Mouse (Mus musculus) small intestine, adult 2 months (tissue): Measurements from ENCODE around the gene Arap1.

Experiments used
- CTCF ChIP-seq: fragments of 200-500 bp; IDR thresholded peaks from 2 replicates; pipeline ENCODE4 v1.5.1; 2012; ENCODE audit warnings: low read depth, mild to moderate bottlenecking, control low read depth, inconsistent platforms, low read length, moderate library complexity, mixed read lengths; ENCODE audit not compliant: insufficient replicate concordance, insufficient read length; ENCODE audit errors: extremely low read depth
- POLR2A ChIP-seq: fragments of 200-500 bp; IDR thresholded peaks from 2 replicates; pipeline ENCODE4 v1.6.1; 2012; ENCODE audit warnings: low read depth, mild to moderate bottlenecking, control low read depth, inconsistent platforms, low read length, moderate library complexity

DNA sequence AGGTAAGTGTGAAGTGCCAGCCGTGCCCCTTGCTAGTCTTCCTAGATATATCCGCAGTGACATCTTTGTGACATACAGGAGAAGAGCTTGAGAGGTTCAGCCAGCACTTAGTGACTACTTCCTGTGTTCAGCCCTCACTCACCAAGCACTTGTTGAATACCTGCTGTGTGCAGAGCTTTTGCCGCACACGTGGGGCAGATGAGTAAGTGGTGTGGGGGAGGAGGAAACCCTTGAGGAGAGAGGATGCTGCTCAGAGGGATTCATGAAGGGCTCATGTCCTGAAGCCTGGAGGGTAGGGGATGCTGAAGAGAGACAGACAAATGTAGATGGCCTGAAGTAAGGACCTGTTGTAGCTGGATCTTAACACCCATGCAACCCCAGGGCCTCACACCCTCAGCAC, 66.3 kb downstream of the Arap1 start:
- TF ChIP-seq CTCF, result no peak
- TF ChIP-seq POLR2A, result no peak
